Mouse (Mus musculus): ENCODE data around the gene Cobll1. TPM values are rescaled to one million over a fixed set of nuclear protein-coding genes. Genes with fewer than 3 reads are reported as not detected.

Gene Cobll1
- polyA plus RNA-seq, 1 experiment from 2014 or later: 2.7 TPM

GRCm38 (mm10) chr2:65214556-65214955 lies 24.6 kb downstream of the Cobll1 start:
- 98% methylated on average over 1 of the region's 1 CpGs for WGBS
- no peaks in the 10 kb centered on the region for H3K27me3 ChIP-seq (ENCODE audit: control insufficient read depth, insufficient read depth, low read length)
- no peak overlapping the region for H3K27ac ChIP-seq (ENCODE audit: low read depth, low read length)
- no peak for ATAC-seq (ENCODE audit: low read depth)
- H3K4me1 ChIP-seq (ENCODE audit: control insufficient read depth, insufficient read depth, low read length): no peaks in the 10 kb centered on the region
- no peaks in the 10 kb centered on the region for H3K9me3 ChIP-seq (ENCODE audit: control insufficient read depth, low read length)
- H3K36me3 ChIP-seq (ENCODE audit: control insufficient read depth, insufficient read depth, low read length): no peaks in the 10 kb centered on the region
- no peak overlapping the region for H3K4me2 ChIP-seq (ENCODE audit: low read depth, low read length)
- H3K4me3 ChIP-seq (ENCODE audit: low read depth, low read length): no peak overlapping the region
- H3K9ac ChIP-seq (replicated peaks; ENCODE audit: low read depth, low read length): no peak overlapping the region

- no peak overlapping the region for H3K9ac ChIP-seq (replicated peaks; ENCODE audit: low read depth, low read length)
- no peak overlapping the region for H3K4me2 ChIP-seq (ENCODE audit: low read depth, low read length)
- H3K4me1 ChIP-seq (ENCODE audit: control insufficient read depth, insufficient read depth, low read length): no peaks in the 10 kb centered on the region
- H3K27me3 ChIP-seq (ENCODE audit: control insufficient read depth, insufficient read depth, low read length): no peaks in the 10 kb centered on the region
- no peak for ATAC-seq (ENCODE audit: low read depth)
- H3K4me3 ChIP-seq (ENCODE audit: low read depth, low read length): no peak overlapping the region
- no peaks in the 10 kb centered on the region for H3K9me3 ChIP-seq (ENCODE audit: control insufficient read depth, low read length)
- WGBS: 96% methylated on average over 3 of the region's 3 CpGs
- H3K36me3 ChIP-seq (ENCODE audit: control insufficient read depth, insufficient read depth, low read length): no peaks in the 10 kb centered on the region
- no peak overlapping the region for H3K27ac ChIP-seq (ENCODE audit: low read depth, low read length)
Observed at GRCm38 (mm10) chr2:65213675-65214074, 25.5 kb downstream of the Cobll1 start.

GRCm38 (mm10) chr2:65211620-65212019 lies 27.6 kb downstream of the Cobll1 start:
- H3K4me3 ChIP-seq (ENCODE audit: low read depth, low read length): no peak overlapping the region
- H3K4me1 ChIP-seq (ENCODE audit: control insufficient read depth, insufficient read depth, low read length): no peaks in the 10 kb centered on the region
- H3K36me3 ChIP-seq (ENCODE audit: control insufficient read depth, insufficient read depth, low read length): no peaks in the 10 kb centered on the region
- H3K27me3 ChIP-seq (ENCODE audit: control insufficient read depth, insufficient read depth, low read length): no peaks in the 10 kb centered on the region
- no peaks in the 10 kb centered on the region for H3K9me3 ChIP-seq (ENCODE audit: control insufficient read depth, low read length)
- ATAC-seq (ENCODE audit: low read depth): no peak
- 92% methylated on average over 3 of the region's 3 CpGs for WGBS
- H3K4me2 ChIP-seq (ENCODE audit: low read depth, low read length): no peak overlapping the region
- H3K27ac ChIP-seq (ENCODE audit: low read depth, low read length): no peak overlapping the region
- no peak overlapping the region for H3K9ac ChIP-seq (replicated peaks; ENCODE audit: low read depth, low read length)

DNA sequence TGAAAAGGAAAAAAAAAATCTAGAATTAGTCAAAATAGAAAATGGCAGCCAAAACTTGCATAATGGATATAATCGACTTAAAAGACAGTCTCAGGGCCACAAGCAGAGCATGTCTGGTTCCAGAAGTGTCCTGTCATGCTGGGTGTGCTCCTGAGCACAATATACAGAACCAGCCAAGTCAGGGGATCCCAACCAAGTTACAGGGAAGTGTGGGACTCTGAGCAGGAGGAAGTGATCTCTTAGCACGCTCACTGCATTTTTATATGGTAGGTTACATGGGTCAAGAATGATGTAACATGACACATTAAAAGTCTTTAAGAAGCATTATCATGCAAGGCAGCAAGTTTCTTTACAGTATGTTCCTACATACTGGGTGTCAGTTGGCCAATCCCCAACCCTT lies 31.5 kb downstream of the Cobll1 start:
- no peak for ATAC-seq (ENCODE audit: low read depth)
- 92% methylated on average over 2 of the region's 2 CpGs for WGBS
- Histone ChIP-seq H3K4me3 (ENCODE audit: low read depth, low read length) (no peak overlapping the region), H3K36me3 (ENCODE audit: control insufficient read depth, insufficient read depth, low read length) (no peaks in the 10 kb centered on the region), H3K27ac (ENCODE audit: low read depth, low read length) (no peak overlapping the region), H3K9me3 (ENCODE audit: control insufficient read depth, low read length) (no peaks in the 10 kb centered on the region), H3K9ac (replicated peaks; ENCODE audit: low read depth, low read length) (no peak overlapping the region), H3K4me2 (ENCODE audit: low read depth, low read length) (no peak overlapping the region), H3K4me1 (ENCODE audit: control insufficient read depth, insufficient read depth, low read length) (no peaks in the 10 kb centered on the region), H3K27me3 (ENCODE audit: control insufficient read depth, insufficient read depth, low read length) (no peaks in the 10 kb centered on the region)

DNA sequence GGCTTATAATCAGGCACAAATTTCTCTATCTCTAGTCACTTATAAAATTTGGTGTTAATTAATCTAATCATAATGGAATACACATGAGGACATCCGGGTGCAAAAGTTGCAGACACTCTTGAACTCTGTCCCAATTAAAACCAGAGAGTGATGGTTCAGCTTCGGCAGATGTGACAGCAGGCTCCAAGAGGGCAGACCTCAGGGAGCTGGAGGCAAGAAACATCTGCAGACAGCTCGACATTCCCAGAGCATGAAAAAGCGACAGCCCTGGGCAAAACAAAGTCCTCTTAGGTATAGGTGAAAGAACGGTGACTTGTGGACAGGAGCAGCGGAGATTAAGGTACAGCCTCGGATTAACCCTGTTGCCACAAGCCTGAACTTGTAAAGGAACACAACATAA lies 35.5 kb downstream of the Cobll1 start:
- Histone ChIP-seq H3K27me3 (ENCODE audit: control insufficient read depth, insufficient read depth, low read length) (no peaks in the 10 kb centered on the region), H3K36me3 (ENCODE audit: control insufficient read depth, insufficient read depth, low read length) (no peaks in the 10 kb centered on the region), H3K4me1 (ENCODE audit: control insufficient read depth, insufficient read depth, low read length) (no peaks in the 10 kb centered on the region), H3K4me2 (ENCODE audit: low read depth, low read length) (no peak overlapping the region), H3K4me3 (ENCODE audit: low read depth, low read length) (no peak overlapping the region), H3K9ac (replicated peaks; ENCODE audit: low read depth, low read length) (no peak overlapping the region), H3K9me3 (ENCODE audit: control insufficient read depth, low read length) (no peaks in the 10 kb centered on the region), H3K27ac (ENCODE audit: low read depth, low read length) (no peak overlapping the region)
- WGBS: 88% methylated on average over 7 of the region's 7 CpGs
- no peak for ATAC-seq (ENCODE audit: low read depth)

DNA sequence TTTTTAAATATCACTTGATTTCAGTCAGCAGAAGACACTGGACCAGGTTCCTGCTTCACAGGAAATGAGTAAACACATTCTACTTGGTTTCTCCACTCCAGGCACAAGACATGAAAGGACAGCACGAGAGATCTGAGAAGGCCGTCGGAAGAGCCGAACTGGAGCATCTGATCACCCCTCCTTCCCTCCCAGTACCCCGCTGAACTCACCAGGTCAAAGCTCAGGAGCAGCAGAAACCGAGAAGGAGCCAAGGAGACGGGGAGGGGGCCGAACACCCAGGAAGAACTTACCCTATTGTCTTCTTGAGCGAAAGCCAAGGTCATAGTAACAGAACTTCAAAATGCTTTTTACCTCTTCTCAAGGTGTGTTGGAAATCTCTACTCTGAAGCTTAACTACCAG lies 39.5 kb downstream of the Cobll1 start:
- H3K4me1 ChIP-seq (ENCODE audit: control insufficient read depth, insufficient read depth, low read length): no peaks in the 10 kb centered on the region
- no peak for ATAC-seq (ENCODE audit: low read depth)
- 87% methylated on average over 9 of the region's 9 CpGs for WGBS
- no peaks in the 10 kb centered on the region for H3K36me3 ChIP-seq (ENCODE audit: control insufficient read depth, insufficient read depth, low read length)
- no peak overlapping the region for H3K4me2 ChIP-seq (ENCODE audit: low read depth, low read length)
- no peak overlapping the region for H3K9ac ChIP-seq (replicated peaks; ENCODE audit: low read depth, low read length)
- H3K27ac ChIP-seq (ENCODE audit: low read depth, low read length): no peak overlapping the region
- H3K9me3 ChIP-seq (ENCODE audit: control insufficient read depth, low read length): no peaks in the 10 kb centered on the region
- no peaks in the 10 kb centered on the region for H3K27me3 ChIP-seq (ENCODE audit: control insufficient read depth, insufficient read depth, low read length)
- H3K4me3 ChIP-seq (ENCODE audit: low read depth, low read length): no peak overlapping the region

DNA sequence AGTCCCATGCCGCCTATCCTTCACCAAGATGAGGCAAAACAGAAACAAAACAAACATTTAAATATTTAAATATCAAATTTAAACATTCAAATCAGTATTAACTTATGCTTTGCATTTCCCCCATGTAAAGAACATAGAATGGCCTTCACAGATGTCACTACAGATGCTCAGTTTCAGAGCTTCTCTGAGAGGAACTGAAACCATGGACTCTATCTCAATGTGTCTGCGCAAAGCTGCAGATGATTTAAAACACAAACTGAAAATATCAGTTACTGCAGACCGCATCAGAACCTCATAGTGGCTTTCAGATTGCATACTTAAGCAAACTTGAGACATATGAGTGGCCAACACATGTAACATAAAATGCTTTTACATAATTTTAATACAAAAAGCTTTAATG lies 40.6 kb downstream of the Cobll1 start:
- 98% methylated on average over 3 of the region's 3 CpGs for WGBS

GRCm38 (mm10) chr2:65196994-65197393 lies 42.2 kb downstream of the Cobll1 start:
- H3K9ac ChIP-seq (replicated peaks; ENCODE audit: low read depth, low read length): no peak overlapping the region
- no peaks in the 10 kb centered on the region for H3K36me3 ChIP-seq (ENCODE audit: control insufficient read depth, insufficient read depth, low read length)
- H3K4me3 ChIP-seq (ENCODE audit: low read depth, low read length): no peak overlapping the region
- no peaks in the 10 kb centered on the region for H3K9me3 ChIP-seq (ENCODE audit: control insufficient read depth, low read length)
- no peaks in the 10 kb centered on the region for H3K27me3 ChIP-seq (ENCODE audit: control insufficient read depth, insufficient read depth, low read length)
- 98% methylated on average over 1 of the region's 1 CpGs for WGBS
- no peak for ATAC-seq (ENCODE audit: low read depth)
- no peak overlapping the region for H3K27ac ChIP-seq (ENCODE audit: low read depth, low read length)
- H3K4me2 ChIP-seq (ENCODE audit: low read depth, low read length): no peak overlapping the region
- no peaks in the 10 kb centered on the region for H3K4me1 ChIP-seq (ENCODE audit: control insufficient read depth, insufficient read depth, low read length)

More for the DNA sequence above, 40.6 kb downstream of the Cobll1 start:
- no peak for ATAC-seq (ENCODE audit: low read depth)
- no peaks in the 10 kb centered on the region for H3K4me1 ChIP-seq (ENCODE audit: control insufficient read depth, insufficient read depth, low read length)
- H3K4me3 ChIP-seq (ENCODE audit: low read depth, low read length): no peak overlapping the region
- H3K27ac ChIP-seq (ENCODE audit: low read depth, low read length): no peak overlapping the region
- no peaks in the 10 kb centered on the region for H3K36me3 ChIP-seq (ENCODE audit: control insufficient read depth, insufficient read depth, low read length)
- H3K27me3 ChIP-seq (ENCODE audit: control insufficient read depth, insufficient read depth, low read length): no peaks in the 10 kb centered on the region
- no peak overlapping the region for H3K9ac ChIP-seq (replicated peaks; ENCODE audit: low read depth, low read length)
- no peak overlapping the region for H3K4me2 ChIP-seq (ENCODE audit: low read depth, low read length)
- H3K9me3 ChIP-seq (ENCODE audit: control insufficient read depth, low read length): no peaks in the 10 kb centered on the region

GRCm38 (mm10) chr2:65195233-65196010 lies 43.8 kb downstream of the Cobll1 start:
- Histone ChIP-seq H3K9me3 (ENCODE audit: control insufficient read depth, low read length) (no peaks in the 10 kb centered on the region), H3K4me3 (ENCODE audit: low read depth, low read length) (no peak overlapping the region), H3K36me3 (ENCODE audit: control insufficient read depth, insufficient read depth, low read length) (no peaks in the 10 kb centered on the region), H3K27ac (ENCODE audit: low read depth, low read length) (no peak overlapping the region), H3K27me3 (ENCODE audit: control insufficient read depth, insufficient read depth, low read length) (no peaks in the 10 kb centered on the region), H3K9ac (replicated peaks; ENCODE audit: low read depth, low read length) (no peak overlapping the region), H3K4me2 (ENCODE audit: low read depth, low read length) (no peak overlapping the region), H3K4me1 (ENCODE audit: control insufficient read depth, insufficient read depth, low read length) (no peaks in the 10 kb centered on the region)
- ATAC-seq (ENCODE audit: low read depth): no peak
- WGBS: 84% methylated on average over 9 of the region's 9 CpGs
